Mouse (Mus musculus) forebrain, embryonic 10.5 days (tissue): ENCODE data around the gene Pde2a. TPM values are rescaled to one million over a fixed set of nuclear protein-coding genes. Genes with fewer than 3 reads are reported as not detected.

Source experiments
- DNase-seq: peaks from one replicate; pipeline ENCODE4 v3.0.0-alpha.2; 2017; ENCODE audit warnings: low spot score; ENCODE audit errors: extremely low spot score
- H3K27ac ChIP-seq: fragments of 300-500 bp; sonication (generic); 2 replicates; pipeline ENCODE4 v1.5.1; 2016; ENCODE audit warnings: mild to moderate bottlenecking
- H3K27me3 ChIP-seq: fragments of 300-500 bp; sonication (generic); 2 replicates; pipeline ENCODE4 v1.6.1; 2016; ENCODE audit warnings: mild to moderate bottlenecking; ENCODE audit not compliant: poor library complexity, severe bottlenecking
- H3K36me3 ChIP-seq: fragments of 300-500 bp; sonication (generic); replicated peaks from 2 replicates; pipeline ENCODE4 v1.6.1; 2016; ENCODE audit warnings: mild to moderate bottlenecking, moderate library complexity
- H3K4me1 ChIP-seq: fragments of 300-500 bp; sonication (generic); 2 replicates; pipeline ENCODE4 v1.6.1; 2016
- H3K4me3 ChIP-seq: fragments of 300-500 bp; sonication (generic); 2 replicates; pipeline ENCODE4 v1.5.1; 2016; ENCODE audit warnings: mild to moderate bottlenecking, moderate library complexity
- H3K9me3 ChIP-seq: fragments of 300-500 bp; sonication (generic); 2 replicates; pipeline ENCODE4 v1.6.1; 2016; ENCODE audit warnings: mild to moderate bottlenecking, moderate library complexity
- WGBS: fragments of 180-500 bp; shearing (Covaris S2); methylation state at CpG from one replicate; pipeline ENCODE4 v1.1.7; 2016; 5-methylcytosine and 5-hydroxymethylcytosine counted together
- polyA plus RNA-seq: library from polyadenylated mRNA; unstranded; fragments of >200 nt; fragmentation: Nextera tagmentation; extraction: Ambion mirVana; gene quantifications from 2 replicates; pipeline ENCODE4 v1.2.1, GENCODE M21; 2016

Pde2a gene
- polyA plus RNA-seq, 1 experiment from 2014 or later, result 16.3 TPM

DNA sequence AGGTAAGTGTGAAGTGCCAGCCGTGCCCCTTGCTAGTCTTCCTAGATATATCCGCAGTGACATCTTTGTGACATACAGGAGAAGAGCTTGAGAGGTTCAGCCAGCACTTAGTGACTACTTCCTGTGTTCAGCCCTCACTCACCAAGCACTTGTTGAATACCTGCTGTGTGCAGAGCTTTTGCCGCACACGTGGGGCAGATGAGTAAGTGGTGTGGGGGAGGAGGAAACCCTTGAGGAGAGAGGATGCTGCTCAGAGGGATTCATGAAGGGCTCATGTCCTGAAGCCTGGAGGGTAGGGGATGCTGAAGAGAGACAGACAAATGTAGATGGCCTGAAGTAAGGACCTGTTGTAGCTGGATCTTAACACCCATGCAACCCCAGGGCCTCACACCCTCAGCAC lies 7.3 kb upstream of the Pde2a start:
- Histone ChIP-seq H3K27me3 (peaks cover 25% of the 10 kb centered on the region), H3K4me3 (no peak overlapping the region), H3K9me3 (no peaks in the 10 kb centered on the region), H3K27ac (peak overlapping the region; percentile 70; the same call in 1 of the 2 replicates), H3K4me1 (peaks cover 36% of the 10 kb centered on the region), H3K36me3 (no peaks in the 10 kb centered on the region)
- no peak for DNase-seq
- 51% methylated on average over 4 of the region's 4 CpGs for WGBS

DNA sequence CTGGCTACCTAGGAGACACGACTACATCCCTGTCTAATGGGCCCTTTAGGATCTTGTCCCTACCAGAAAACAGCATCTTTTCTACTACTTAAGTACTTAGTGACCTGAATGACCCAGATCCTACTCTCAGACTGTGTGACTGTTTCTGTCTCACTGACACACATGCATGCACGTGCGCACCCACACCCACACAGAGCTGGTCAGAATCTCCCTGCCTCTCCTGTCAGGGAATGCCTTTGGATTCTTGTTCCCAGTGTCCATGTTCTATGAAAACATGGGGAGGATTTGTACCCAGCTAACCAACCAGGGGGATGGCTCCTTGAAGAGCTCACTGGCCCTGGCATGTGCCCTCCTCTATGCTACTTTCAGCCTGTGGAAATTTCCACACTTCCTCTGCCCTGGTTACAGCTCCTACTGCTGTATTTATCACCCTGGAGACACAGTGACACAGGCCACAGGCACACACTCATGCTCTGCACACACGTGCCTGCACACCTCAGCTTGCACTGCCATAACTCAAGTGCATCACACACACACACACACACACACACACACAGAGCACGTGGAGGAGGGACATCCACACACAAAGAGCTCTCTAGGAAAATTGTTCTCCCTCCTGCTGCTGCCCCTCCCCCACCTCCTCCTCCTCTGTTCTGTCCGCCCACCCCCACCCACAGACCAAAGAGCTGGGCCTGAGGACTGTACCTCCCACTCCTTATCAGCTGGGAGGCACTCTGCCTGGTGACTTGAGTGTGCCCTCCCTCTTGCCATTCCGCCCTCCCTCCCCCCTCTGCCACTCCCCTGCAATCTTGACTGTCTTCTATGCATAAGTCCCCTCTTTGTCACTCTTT lies 6.6 kb upstream of the Pde2a start:
- WGBS, result 31% methylated on average over 7 of the region's 7 CpGs
- Histone ChIP-seq H3K4me1 (peaks cover 40% of the 10 kb centered on the region), H3K9me3 (no peaks in the 10 kb centered on the region), H3K27me3 (peaks cover 32% of the 10 kb centered on the region), H3K27ac (peak overlapping the region; percentile 70), H3K4me3 (no peak overlapping the region), H3K36me3 (no peaks in the 10 kb centered on the region)
- no peak for DNase-seq

DNA sequence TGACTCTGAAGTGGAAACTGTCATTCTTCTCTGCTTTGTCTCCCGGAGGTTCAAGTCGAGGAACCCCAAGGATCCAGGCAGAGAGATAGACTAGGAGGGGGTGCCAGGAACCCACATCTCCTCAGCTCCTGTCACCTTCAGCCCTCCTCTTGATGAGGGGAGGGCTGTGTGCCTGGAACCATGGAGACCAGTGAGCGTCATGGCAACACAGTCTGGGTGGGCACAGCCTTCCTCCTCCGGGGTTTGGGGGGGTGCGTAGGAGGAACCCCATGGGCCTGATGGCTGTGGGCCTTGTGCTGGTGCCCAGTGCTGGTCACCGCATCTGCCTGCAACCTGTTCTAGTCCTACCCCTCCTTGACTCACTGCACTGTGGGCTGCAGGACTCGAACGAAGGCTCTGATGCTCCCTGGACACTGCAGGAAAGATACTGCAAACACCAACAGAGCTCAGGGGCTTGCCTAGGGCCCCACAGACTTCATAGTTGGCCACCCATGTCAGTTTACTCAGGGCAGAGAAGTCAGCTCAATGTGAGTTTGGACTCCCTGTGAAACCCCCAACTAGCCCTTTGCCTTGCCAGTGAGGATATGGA lies 5.9 kb upstream of the Pde2a start:
- no peak for DNase-seq
- WGBS, result 53% methylated on average over 8 of the region's 8 CpGs
- Histone ChIP-seq H3K27ac (peak overlapping the region; percentile 70), H3K36me3 (no peaks in the 10 kb centered on the region), H3K27me3 (peaks cover 39% of the 10 kb centered on the region), H3K9me3 (no peaks in the 10 kb centered on the region), H3K4me3 (no peak overlapping the region), H3K4me1 (peaks cover 40% of the 10 kb centered on the region)

DNA sequence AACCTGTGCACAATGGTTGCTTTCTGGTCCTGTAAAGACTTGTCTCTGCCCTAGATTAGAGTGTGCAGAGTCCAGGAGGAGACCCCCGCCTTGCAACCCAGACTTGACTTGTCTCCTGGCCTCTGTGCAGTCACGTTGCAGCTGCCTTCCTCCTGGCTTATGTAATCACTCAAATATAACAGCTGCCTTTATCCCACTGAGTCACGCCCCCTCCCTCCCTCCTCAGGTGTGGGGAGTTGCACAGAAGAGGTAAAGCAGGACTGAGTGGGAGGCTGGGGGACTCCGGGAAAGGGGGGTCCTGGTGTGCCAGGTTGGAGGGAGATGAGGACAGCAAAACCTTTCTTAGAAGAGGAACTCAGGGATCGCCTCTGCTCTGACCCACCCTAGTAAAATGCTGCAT lies 5.1 kb upstream of the Pde2a start:
- H3K36me3 ChIP-seq, result no peaks in the 10 kb centered on the region
- H3K4me3 ChIP-seq, result no peak overlapping the region
- H3K4me1 ChIP-seq, result peaks cover 48% of the 10 kb centered on the region
- 69% methylated on average over 5 of the region's 5 CpGs for WGBS
- H3K27me3 ChIP-seq, result peaks cover 47% of the 10 kb centered on the region
- H3K9me3 ChIP-seq, result no peaks in the 10 kb centered on the region
- no peak for DNase-seq
- no peak overlapping the region for H3K27ac ChIP-seq

DNA sequence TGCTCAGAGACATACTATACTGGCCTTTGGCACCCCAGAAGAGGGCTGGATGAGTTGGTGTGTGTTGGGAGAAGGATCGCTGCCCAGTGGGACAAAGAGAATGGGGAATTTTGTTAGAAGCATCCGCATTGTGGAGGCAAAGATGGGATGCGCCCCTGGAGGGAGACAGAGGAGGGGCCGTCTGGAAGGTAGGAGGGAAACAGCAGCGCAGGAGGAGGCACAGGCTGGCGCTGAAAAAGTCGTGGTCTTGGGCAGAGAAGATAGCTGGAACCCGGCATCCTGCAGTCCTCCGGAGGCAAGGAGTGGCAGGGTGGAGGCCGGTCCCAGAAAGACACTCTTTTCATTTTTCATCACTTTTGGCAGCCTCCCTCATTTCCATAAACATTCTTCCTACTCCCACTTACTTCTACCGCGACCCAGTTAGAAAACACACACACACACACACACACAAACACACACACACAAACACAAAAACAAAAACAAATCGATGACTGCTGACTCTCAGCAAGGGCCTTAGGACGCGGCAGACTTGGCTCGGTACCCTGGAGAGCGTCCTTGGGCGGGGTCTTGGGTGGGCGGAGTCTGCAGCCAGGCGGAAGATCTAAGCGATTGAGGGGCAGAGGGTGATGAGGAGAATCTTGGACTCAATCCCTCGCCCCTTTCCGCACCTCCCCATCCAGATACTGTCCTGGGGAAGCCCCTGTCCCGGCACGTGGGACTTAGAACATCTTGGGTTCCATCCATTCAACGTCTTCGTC lies 2.3 kb upstream of the Pde2a start:
- H3K27ac ChIP-seq, result no peak overlapping the region
- H3K4me1 ChIP-seq, result peaks cover 57% of the 10 kb centered on the region
- peaks cover 56% of the 10 kb centered on the region for H3K27me3 ChIP-seq
- 5% methylated on average over 27 of the region's 27 CpGs for WGBS
- H3K36me3 ChIP-seq, result no peaks in the 10 kb centered on the region
- DNase-seq, result peak; percentile 41
- H3K4me3 ChIP-seq, result peak overlapping the region; percentile 22; the same call in 1 of the 2 replicates
- H3K9me3 ChIP-seq, result no peaks in the 10 kb centered on the region

DNA sequence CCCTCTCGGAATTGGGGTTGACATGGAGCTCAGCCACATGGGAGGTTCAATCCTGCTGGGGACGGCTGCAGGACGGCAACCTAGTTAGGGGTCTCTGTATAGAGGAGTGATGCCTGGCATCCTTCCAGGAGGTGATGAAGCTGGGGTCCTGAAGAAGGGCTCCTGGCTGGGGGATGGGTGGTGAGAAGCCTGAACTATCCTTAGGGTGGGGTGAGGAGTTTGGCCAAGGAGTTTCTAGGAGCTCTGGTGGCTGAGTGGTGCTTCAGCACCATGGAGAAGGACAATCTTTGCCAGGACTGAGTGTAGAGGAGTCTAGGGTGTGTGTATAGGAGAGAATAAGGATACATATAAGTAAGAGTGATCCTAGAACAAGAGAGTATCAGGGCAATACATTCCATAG lies 578 bp downstream of the Pde2a start:
- 27% methylated on average over 3 of the region's 3 CpGs for WGBS
- no peaks in the 10 kb centered on the region for H3K9me3 ChIP-seq
- H3K36me3 ChIP-seq, result no peaks in the 10 kb centered on the region
- peaks cover 39% of the 10 kb centered on the region for H3K4me1 ChIP-seq
- H3K27me3 ChIP-seq, result peaks cover 52% of the 10 kb centered on the region
- H3K4me3 ChIP-seq, result peak overlapping the region; percentile 21; the same call in 1 of the 2 replicates
- DNase-seq, result no peak
- no peak overlapping the region for H3K27ac ChIP-seq

DNA sequence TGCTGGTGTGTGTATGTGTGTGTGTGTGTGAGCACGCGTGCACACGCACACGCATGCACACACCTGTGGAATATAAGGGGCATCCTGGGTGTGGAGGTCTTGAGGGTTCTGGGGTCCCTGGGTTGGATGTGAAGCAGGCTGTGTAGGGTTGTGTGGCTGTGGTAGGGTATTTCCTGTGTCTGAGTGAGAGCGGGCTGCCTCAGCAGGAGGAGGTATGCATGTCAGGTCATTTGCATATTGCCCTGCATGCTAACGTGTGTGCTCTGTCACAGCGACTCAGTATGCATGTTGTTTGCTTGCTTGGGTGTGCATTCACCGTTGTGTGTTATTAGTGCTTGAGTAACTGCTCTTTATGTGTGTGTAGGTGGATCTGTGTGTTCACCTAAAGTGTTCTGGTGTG lies 1.2 kb downstream of the Pde2a start:
- H3K36me3 ChIP-seq, result no peaks in the 10 kb centered on the region
- H3K4me3 ChIP-seq, result no peak overlapping the region
- peaks cover 45% of the 10 kb centered on the region for H3K4me1 ChIP-seq
- peaks cover 46% of the 10 kb centered on the region for H3K27me3 ChIP-seq
- H3K9me3 ChIP-seq, result no peaks in the 10 kb centered on the region
- WGBS, result 84% methylated on average over 8 of the region's 8 CpGs
- DNase-seq, result no peak
- H3K27ac ChIP-seq, result no peak overlapping the region

DNA sequence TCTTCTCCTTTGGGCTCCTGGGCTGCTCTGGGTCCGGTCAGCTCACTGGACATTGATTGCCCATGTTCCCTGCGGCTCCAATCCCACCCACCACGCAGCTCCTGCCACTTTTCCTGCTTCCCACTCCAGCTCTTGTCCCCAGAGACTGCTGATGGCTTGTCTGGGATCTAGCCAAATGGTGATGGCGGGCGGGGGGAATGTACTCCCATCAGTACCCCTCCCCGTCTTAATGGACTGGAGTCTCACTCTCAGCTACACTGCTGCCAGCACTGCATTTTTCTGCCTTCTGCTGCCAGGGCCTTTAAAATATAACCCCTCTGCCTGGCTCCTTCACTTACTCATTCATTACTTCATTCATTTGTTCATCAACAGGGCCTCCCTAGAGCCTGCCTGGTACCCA lies 2.5 kb downstream of the Pde2a start:
- H3K4me3 ChIP-seq, result no peak overlapping the region
- no peak overlapping the region for H3K27ac ChIP-seq
- H3K9me3 ChIP-seq, result no peaks in the 10 kb centered on the region
- no peak for DNase-seq
- WGBS, result 79% methylated on average over 6 of the region's 6 CpGs
- peaks cover 33% of the 10 kb centered on the region for H3K27me3 ChIP-seq
- H3K4me1 ChIP-seq, result peaks cover 43% of the 10 kb centered on the region
- H3K36me3 ChIP-seq, result no peaks in the 10 kb centered on the region

DNA sequence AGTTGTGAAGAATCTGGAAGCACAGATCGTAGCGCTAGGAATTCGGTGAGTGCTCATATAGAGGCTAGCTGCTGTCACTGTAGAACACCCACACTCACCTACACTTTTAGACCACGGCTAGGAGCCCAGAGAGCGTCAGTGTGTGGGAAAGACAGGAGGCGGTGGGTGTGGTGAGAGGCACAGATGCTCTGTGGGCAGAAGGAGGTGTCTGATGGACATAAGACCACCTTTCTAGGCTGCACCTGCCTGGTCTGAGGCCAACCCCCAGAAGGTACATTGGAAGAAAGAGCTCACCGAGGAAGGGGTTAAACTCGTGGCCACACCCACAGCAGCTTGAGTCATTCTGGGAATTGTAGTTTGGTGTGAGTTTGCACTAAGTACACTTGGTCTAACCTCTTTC lies 5.2 kb downstream of the Pde2a start:
- DNase-seq, result no peak

DNA sequence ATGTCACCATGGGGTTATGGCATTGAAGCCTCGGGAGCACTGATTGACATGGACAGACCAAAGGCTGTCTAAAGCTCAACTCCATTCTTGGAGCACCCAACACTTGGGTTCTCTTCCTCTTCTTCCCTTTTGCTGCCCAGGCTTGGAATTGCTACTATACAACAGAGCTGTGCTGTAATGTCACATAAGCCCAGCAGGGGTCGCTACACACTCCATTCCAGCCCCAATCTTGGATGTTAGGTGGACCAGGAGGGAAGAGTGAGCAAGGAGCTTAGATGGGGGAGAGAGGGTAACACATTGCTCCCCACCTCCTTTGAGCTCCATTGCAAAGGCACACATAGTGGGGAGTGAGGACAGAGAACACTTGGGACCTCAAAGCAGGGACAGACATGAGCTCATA lies 6.2 kb downstream of the Pde2a start:
- peak; percentile 43 for DNase-seq
- H3K36me3 ChIP-seq, result no peaks in the 10 kb centered on the region
- WGBS, result 16% methylated on average over 2 of the region's 2 CpGs

More for the DNA sequence above, 5.2 kb downstream of the Pde2a start:
- peaks cover 31% of the 10 kb centered on the region for H3K4me1 ChIP-seq
- 78% methylated on average over 8 of the region's 8 CpGs for WGBS
- H3K9me3 ChIP-seq, result no peaks in the 10 kb centered on the region
- no peaks in the 10 kb centered on the region for H3K36me3 ChIP-seq
- no peak overlapping the region for H3K27ac ChIP-seq
- H3K4me3 ChIP-seq, result no peak overlapping the region
- H3K27me3 ChIP-seq, result peaks cover 6% of the 10 kb centered on the region

DNA sequence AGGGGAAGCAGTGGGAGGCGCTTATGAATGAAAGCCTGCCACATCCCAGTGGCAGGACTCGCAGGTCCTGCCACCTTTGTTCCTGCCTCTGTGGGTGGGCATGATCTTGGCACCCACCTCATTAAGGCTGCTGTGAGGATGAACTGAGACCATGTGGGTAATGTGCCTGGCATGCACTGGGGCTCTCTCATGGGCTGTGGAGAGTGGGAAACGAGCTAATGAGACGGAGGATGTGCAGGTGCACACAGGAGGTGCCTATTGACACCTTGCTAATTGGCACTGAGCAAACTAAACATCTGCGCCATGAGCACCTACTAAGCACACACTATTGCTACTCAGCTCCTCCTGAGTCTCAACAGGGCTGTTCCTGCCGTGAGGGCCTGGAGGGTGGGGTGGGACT lies 13.5 kb downstream of the Pde2a start:
- Histone ChIP-seq H3K27me3 (no peaks in the 10 kb centered on the region), H3K36me3 (no peaks in the 10 kb centered on the region), H3K4me3 (no peak overlapping the region), H3K9me3 (no peaks in the 10 kb centered on the region), H3K27ac (no peak overlapping the region), H3K4me1 (peaks cover 30% of the 10 kb centered on the region)
- 63% methylated on average over 6 of the region's 6 CpGs for WGBS
- no peak for DNase-seq

More for the DNA sequence above, 6.2 kb downstream of the Pde2a start:
- no peaks in the 10 kb centered on the region; the same call in none of the 2 replicates for H3K27me3 ChIP-seq
- H3K9me3 ChIP-seq, result no peaks in the 10 kb centered on the region
- H3K27ac ChIP-seq, result no peak overlapping the region
- H3K4me1 ChIP-seq, result peaks cover 25% of the 10 kb centered on the region
- H3K4me3 ChIP-seq, result no peak overlapping the region

DNA sequence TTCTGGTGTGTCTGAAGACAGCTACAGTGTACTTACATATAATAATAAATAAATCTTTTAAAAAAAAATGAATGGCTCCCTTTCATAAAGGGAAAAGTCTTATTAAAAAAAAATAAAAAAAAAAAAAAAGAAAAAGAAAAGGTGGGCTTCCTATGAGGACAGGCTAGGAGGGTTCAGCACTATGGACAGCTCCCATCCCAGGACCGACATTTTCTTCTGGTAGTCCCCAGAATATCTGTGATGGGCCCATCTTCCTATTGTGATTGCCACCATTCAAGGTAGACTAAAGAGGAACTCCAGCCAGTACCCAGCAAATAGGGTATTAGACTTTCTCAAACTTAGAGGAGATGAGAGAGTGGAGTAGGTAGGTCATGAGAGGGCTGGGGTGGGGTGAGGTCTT lies 16.4 kb downstream of the Pde2a start:
- no peak for DNase-seq
- Histone ChIP-seq H3K4me1 (peaks cover 27% of the 10 kb centered on the region), H3K27ac (no peak overlapping the region), H3K27me3 (no peaks in the 10 kb centered on the region), H3K4me3 (no peak overlapping the region), H3K9me3 (no peaks in the 10 kb centered on the region), H3K36me3 (no peaks in the 10 kb centered on the region)
- whole genome bisulfite sequencing, result 21% methylated on average over 1 of the region's 1 CpGs

DNA sequence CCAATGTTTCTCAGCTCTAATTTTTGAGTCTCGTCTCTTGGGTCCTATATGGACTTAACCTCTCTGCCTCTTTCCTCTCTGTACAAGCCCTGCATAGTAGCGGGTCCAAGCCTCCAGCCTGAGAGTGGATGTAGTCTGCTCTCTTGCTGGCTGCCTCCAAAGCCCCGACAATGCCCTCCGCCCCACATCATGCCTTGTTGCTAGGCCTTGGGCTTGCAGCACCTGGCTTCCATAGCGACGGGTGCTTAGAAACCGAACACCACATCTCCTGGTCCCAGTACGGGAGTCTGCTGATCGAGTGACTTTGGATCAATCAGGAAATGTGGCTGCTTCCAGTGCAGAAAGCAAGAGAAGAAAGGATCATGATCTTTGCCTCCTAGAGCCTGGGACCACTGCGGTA lies 21.6 kb downstream of the Pde2a start:
- Histone ChIP-seq H3K4me1 (0 out of 2 replicates have a peak, but pooled peaks cover 7% of the 10 kb centered on the region), H3K36me3 (no peaks in the 10 kb centered on the region), H3K9me3 (no peaks in the 10 kb centered on the region), H3K27me3 (no peaks in the 10 kb centered on the region), H3K4me3 (no peak overlapping the region), H3K27ac (no peak overlapping the region)
- DNase-seq, result no peak
- 61% methylated on average over 10 of the region's 10 CpGs for WGBS
